Mouse (Mus musculus): ENCODE results near the gene Ropn1l. TPM values are rescaled to one million over a fixed set of nuclear protein-coding genes. Genes with fewer than 3 reads are reported as not detected.
A peak's percentile ranks its signal among the peaks of the same experiment; 100 is the strongest.

Gene Ropn1l
- polyA plus RNA-seq (2016; fragmentation: Nextera tagmentation; extraction: Ambion mirVana), result 2.7 and 4.7 TPM in 2 replicates

DNA sequence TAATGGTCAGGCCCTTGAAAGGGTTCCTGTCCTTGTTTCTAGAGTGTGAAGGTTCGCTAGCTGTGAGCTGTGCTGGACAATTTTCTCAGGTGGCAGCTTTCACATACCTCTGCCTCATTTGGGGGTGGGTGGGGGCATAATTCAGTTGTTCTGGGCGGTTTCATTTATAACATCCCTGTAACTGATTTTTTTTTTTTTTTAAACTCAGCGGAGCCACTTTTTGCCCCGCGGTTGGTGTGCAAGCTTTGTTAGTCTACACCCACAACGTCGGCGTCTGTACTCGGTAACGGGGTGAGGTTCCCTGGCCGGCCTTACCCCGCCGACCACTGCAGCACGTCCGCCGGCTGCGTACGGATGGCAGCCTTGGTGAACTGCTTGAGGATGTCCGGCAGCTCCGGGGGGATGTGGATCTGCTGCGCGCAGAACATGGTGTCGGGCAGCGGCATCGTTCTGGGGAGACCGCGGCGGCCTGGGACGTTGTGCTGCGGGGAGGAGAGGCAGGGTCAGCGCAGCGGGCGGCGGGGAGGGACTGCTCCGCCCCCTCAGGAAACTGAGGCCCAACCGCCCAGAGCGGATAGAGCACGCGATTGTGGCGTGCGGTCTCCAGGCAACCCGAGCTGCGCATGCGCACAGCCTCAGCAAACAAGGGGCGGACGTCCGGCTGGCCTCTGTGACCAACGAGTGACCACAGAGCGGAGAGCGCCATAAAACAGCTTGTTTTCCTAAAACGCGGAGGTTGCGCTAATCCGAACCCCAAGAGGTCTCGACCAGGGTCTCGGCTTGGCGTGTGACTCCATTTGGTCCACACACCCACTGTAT is at the start of gene Ropn1l:
Ropn1l (minus strand) TSS at position 640 of the 819 bp plus-strand sequence.
- Histone ChIP-seq H3K27ac (peak within 1 kb of the TSS; percentile 92), H3K27me3 (ENCODE audit: low read depth, poor library complexity, severe bottlenecking) (no peaks in the 10 kb centered on the region), H3K9me3 (replicated peaks) (no peaks in the 10 kb centered on the region), H3K4me1 (peaks cover 33% of the 10 kb centered on the region), H3K4me3 (peak within 1 kb of the TSS; percentile 70), H3K36me3 (peaks cover 17% of the 10 kb centered on the region)
- DNase-seq (ENCODE audit: low spot score), result peak; percentile 97
- WGBS, result under 1% methylated on average over 57 of the region's 57 CpGs

DNA sequence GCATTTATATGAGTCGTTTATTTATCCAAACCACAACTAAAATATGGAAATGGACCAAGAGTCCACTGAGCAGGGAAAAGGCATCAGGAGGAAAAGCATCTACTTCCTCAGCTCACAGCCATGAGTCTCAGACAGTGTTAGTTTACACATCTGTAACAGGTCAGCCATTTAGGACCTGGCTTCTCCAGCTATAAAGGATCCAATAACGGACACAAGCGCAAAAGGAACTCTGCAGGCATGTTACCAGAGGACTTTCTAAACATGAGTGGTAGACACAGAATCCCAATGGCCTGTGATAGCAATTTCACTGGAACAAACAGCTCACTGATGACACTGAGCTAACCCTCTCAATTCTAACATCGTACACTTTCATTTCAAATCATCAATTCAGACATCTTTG is 49.5 kb upstream of the Ropn1l start:
- Histone ChIP-seq H3K4me3 (no peak overlapping the region), H3K27me3 (ENCODE audit: low read depth, poor library complexity, severe bottlenecking) (no peaks in the 10 kb centered on the region), H3K9me3 (replicated peaks) (no peaks in the 10 kb centered on the region), H3K36me3 (peaks cover 52% of the 10 kb centered on the region), H3K27ac (no peak overlapping the region), H3K4me1 (no peaks in the 10 kb centered on the region)
- DNase-seq (ENCODE audit: low spot score), result no peak
- WGBS, result 94% methylated on average over 4 of the region's 4 CpGs

DNA sequence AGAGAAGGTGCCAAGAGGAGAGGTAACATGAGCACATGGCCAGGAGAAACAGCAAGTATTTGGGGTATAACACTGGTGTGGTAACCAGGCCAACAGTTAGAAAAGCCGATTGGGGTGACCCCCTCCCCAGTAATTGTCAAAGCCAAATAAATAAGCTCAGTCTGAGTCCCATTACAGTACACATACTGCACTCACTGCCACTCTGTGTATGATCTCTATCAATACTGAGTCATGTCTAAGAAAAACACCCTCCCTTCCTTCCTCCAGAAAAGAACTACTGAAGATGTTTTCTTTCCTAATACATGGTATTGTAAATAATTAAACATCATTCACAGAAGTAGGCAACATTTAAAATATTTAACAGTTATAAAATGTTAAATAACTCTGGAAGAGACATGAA is 48.8 kb upstream of the Ropn1l start:
- no peaks in the 10 kb centered on the region for H3K4me1 ChIP-seq
- DNase-seq (ENCODE audit: low spot score), result no peak
- H3K27me3 ChIP-seq (ENCODE audit: low read depth, poor library complexity, severe bottlenecking), result no peaks in the 10 kb centered on the region
- H3K4me3 ChIP-seq, result no peak overlapping the region
- no peaks in the 10 kb centered on the region for H3K9me3 ChIP-seq (replicated peaks)
- H3K36me3 ChIP-seq, result peaks cover 58% of the 10 kb centered on the region
- H3K27ac ChIP-seq, result no peak overlapping the region
- WGBS, result 89% methylated on average over 1 of the region's 1 CpGs

DNA sequence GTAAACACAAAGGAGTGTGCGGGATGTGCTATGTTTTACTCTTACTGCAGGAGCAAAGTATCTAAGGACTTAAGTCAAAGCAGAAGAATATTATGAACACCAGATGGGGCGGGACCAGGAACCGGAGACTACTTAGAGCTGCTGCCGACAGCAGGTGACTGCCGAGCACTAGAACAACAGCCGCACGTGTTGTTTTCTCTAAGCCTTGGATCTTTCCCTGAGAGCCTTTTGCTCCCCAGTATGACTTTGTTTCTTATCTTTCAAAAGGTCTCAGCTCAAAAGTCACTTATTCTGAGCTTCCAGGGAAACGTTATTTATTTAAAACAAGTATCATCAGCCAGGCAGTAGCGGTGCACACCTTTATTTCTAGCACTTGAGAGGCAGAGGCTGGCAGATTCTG is 41.3 kb upstream of the Ropn1l start:
- no peaks in the 10 kb centered on the region for H3K4me1 ChIP-seq
- no peak overlapping the region for H3K27ac ChIP-seq
- no peak for DNase-seq (ENCODE audit: low spot score)
- no peaks in the 10 kb centered on the region for H3K9me3 ChIP-seq (replicated peaks)
- H3K4me3 ChIP-seq, result no peak overlapping the region
- WGBS, result 94% methylated on average over 9 of the region's 9 CpGs
- peaks cover 84% of the 10 kb centered on the region for H3K36me3 ChIP-seq
- H3K27me3 ChIP-seq (ENCODE audit: low read depth, poor library complexity, severe bottlenecking), result no peaks in the 10 kb centered on the region

DNA sequence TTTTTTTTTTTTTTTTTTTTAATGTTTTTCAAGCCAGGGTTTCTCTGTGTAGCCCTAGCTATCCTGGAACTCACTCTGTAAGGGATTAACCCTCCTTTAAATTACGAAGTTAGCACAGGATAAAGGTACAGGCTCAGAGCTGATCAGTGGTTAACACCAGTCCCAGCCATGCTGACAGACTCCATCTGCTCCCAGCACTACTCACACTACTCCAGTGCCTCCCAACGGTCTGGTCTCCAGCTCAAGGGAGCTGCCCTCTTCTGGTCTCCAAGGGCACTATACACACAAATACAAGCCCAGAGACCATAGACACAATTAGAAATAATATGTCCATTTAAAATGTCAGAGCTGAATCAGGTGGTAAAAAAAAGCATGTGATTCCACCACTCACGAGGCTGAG is 40.8 kb upstream of the Ropn1l start:
- DNase-seq (ENCODE audit: low spot score), result no peak
- no peaks in the 10 kb centered on the region for H3K9me3 ChIP-seq (replicated peaks)
- H3K27me3 ChIP-seq (ENCODE audit: low read depth, poor library complexity, severe bottlenecking), result no peaks in the 10 kb centered on the region
- no peaks in the 10 kb centered on the region for H3K4me1 ChIP-seq
- H3K36me3 ChIP-seq, result peaks cover 84% of the 10 kb centered on the region
- 85% methylated on average over 3 of the region's 3 CpGs for WGBS
- no peak overlapping the region for H3K4me3 ChIP-seq
- H3K27ac ChIP-seq, result no peak overlapping the region

DNA sequence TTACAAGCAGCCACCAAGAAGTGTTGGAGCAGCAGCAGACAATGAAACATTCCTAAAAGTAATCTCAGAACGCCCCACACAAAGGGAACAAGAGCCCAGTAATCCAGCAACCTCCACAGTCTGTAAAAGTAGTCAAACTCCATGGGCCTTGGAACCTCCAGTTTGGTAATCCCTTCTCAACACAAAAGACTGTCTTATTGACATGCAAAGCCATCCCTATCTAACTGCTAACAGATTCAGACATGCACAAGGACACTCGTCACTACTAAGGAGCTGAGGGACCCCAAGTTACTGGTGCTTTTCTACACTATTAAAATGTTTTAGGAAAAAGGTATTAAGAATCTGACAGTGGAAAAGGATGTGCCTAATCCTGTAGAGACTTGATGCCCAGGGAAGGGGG is 33.9 kb upstream of the Ropn1l start:
- H3K27ac ChIP-seq, result no peak overlapping the region
- no peaks in the 10 kb centered on the region for H3K9me3 ChIP-seq (replicated peaks)
- H3K4me3 ChIP-seq, result no peak overlapping the region
- peaks cover 82% of the 10 kb centered on the region for H3K36me3 ChIP-seq
- H3K27me3 ChIP-seq (ENCODE audit: low read depth, poor library complexity, severe bottlenecking), result no peaks in the 10 kb centered on the region
- WGBS, result 95% methylated on average over 2 of the region's 2 CpGs
- H3K4me1 ChIP-seq, result no peaks in the 10 kb centered on the region
- no peak for DNase-seq (ENCODE audit: low spot score)

DNA sequence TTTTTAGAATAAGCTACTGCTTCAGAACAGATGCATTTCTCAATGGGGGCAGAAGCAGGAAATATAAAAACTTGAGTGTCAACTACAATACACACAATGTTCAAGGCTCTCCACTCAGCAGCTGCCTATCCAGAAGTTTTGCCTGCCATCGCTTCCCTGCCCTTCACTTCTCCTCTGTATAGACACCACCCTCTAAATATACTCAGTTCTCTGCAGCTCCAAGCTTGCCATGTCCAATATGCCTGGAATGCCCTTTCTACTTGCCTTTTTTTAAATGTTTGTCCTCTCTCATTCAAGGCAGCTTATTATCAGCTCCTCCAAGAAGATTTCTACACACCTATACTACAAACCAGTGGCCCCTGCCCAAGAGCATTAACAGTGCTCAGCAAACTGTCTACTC is 23.1 kb upstream of the Ropn1l start:
- Histone ChIP-seq H3K4me3 (no peak overlapping the region), H3K4me1 (no peaks in the 10 kb centered on the region), H3K27ac (no peak overlapping the region), H3K36me3 (peaks cover 85% of the 10 kb centered on the region), H3K27me3 (ENCODE audit: low read depth, poor library complexity, severe bottlenecking) (no peaks in the 10 kb centered on the region), H3K9me3 (replicated peaks) (no peaks in the 10 kb centered on the region)
- 100% methylated on average over 1 of the region's 1 CpGs for WGBS
- no peak for DNase-seq (ENCODE audit: low spot score)

DNA sequence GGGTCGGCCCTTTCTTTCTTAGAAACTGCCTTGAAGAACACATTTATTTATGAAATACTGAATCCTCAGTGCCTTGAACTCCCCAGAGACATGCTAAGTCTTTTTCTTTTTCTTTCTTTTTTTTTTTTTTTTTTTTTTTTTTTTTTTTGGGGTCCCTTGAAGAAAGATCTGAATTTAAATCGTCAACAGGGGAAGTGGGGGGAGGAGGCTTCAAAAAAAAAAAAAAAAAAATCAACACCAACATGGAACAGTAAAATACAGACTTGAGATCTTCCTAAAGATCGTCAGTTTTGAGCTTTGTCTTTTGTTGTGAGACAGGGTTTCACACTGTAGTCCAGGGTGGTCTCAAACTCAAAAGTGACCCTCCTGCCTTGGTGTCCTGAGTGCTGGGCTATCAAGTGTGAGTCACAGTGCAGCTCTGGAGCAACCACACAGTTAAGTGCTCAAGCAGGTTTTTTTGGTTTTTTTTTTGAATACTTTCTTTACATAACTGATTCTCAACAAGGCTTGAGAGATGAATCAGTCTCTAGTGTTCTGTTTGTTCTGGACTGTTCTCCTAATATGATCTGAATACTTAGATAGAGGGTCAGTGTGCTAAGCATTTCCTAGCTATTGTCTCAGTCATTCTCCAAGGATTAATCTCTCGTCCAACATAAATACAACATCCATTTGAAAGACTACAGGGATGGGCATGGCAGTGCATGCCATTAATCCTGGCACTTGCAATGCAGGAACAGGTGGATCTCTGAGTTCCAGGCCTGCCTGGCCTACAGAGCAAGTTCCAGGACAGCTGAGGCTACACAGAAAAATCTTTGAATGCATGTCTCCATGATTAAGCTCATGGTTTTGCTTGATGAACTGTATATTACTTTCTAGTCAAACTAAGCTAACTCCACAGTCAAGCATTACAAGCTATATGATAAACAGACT is 19.4 kb upstream of the Ropn1l start:
- Histone ChIP-seq H3K4me3 (no peak overlapping the region), H3K36me3 (peaks cover 80% of the 10 kb centered on the region), H3K27me3 (ENCODE audit: low read depth, poor library complexity, severe bottlenecking) (no peaks in the 10 kb centered on the region), H3K9me3 (replicated peaks) (no peaks in the 10 kb centered on the region), H3K27ac (no peak overlapping the region), H3K4me1 (no peaks in the 10 kb centered on the region)
- WGBS, result 84% methylated on average over 4 of the region's 4 CpGs
- DNase-seq (ENCODE audit: low spot score), result no peak

DNA sequence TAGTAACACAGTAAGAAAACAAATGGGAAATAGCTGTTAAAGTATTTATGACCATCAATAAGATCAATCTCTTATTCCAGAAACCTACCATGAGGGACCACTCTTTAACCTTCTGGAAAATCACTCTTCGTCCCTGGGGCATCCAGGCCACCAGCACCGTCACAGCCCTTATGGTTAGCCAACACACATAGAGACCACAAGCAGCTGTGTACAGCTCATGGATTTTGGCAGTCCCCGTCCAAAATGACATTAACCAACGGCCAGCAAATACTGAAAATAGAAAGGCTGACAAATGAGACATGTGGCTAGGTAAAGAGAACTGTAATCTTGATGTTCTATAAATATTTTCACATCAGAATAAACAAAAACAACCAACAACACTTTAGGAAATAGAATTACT is 18.0 kb upstream of the Ropn1l start:
- 94% methylated on average over 4 of the region's 4 CpGs for WGBS
- peaks cover 80% of the 10 kb centered on the region for H3K36me3 ChIP-seq
- H3K4me1 ChIP-seq, result no peaks in the 10 kb centered on the region
- no peak for DNase-seq (ENCODE audit: low spot score)
- H3K27me3 ChIP-seq (ENCODE audit: low read depth, poor library complexity, severe bottlenecking), result no peaks in the 10 kb centered on the region
- H3K27ac ChIP-seq, result no peak overlapping the region
- H3K4me3 ChIP-seq, result no peak overlapping the region
- H3K9me3 ChIP-seq (replicated peaks), result no peaks in the 10 kb centered on the region

DNA sequence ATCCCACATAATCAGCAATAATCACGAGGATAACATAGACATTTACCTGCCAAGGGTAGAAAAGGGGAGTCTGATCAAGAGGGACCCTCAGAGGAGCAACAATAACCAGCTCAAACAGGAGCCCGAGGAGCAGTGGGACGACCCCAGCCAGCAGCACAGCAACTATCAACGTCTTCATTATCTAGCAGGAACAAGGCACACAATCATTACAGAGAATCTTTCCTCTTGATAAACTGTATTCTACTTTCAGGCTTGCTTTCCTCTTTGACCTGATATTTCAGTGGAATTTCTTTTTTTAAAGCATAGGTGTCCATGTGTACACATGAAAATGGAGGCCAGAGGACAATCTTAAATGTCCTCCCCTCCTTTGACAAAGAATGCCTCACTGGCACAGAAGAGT is 16.0 kb upstream of the Ropn1l start:
- 93% methylated on average over 4 of the region's 4 CpGs for WGBS
- peaks cover 85% of the 10 kb centered on the region for H3K36me3 ChIP-seq

DNA sequence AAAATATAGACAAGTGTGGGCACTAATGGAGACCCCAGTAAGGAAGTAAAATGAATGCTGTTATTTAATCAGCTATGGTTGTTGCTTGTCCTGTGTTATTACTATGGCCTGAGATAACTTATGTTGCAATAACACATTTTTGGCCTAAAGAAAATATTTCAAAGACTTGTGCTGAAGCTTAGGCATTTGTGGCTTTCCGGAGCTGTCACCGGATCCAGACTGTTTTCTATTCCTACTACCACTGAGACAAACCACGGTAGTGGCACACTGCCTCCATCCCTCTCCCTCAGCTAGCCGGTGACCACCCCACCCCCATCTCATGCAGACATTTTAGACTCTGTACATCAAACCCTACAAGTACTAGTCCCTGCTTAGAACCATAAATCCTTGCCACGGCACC is 15.3 kb upstream of the Ropn1l start:
- no peaks in the 10 kb centered on the region for H3K9me3 ChIP-seq (replicated peaks)
- no peaks in the 10 kb centered on the region for H3K4me1 ChIP-seq
- no peaks in the 10 kb centered on the region for H3K27me3 ChIP-seq (ENCODE audit: low read depth, poor library complexity, severe bottlenecking)
- H3K36me3 ChIP-seq, result peaks cover 87% of the 10 kb centered on the region
- 93% methylated on average over 5 of the region's 5 CpGs for WGBS
- H3K27ac ChIP-seq, result no peak overlapping the region
- DNase-seq (ENCODE audit: low spot score), result no peak
- no peak overlapping the region for H3K4me3 ChIP-seq

More for the DNA sequence above, 16.0 kb upstream of the Ropn1l start:
- H3K9me3 ChIP-seq (replicated peaks), result no peaks in the 10 kb centered on the region
- no peak overlapping the region for H3K27ac ChIP-seq
- DNase-seq (ENCODE audit: low spot score), result no peak
- H3K4me3 ChIP-seq, result no peak overlapping the region
- no peaks in the 10 kb centered on the region for H3K4me1 ChIP-seq
- H3K27me3 ChIP-seq (ENCODE audit: low read depth, poor library complexity, severe bottlenecking), result no peaks in the 10 kb centered on the region

DNA sequence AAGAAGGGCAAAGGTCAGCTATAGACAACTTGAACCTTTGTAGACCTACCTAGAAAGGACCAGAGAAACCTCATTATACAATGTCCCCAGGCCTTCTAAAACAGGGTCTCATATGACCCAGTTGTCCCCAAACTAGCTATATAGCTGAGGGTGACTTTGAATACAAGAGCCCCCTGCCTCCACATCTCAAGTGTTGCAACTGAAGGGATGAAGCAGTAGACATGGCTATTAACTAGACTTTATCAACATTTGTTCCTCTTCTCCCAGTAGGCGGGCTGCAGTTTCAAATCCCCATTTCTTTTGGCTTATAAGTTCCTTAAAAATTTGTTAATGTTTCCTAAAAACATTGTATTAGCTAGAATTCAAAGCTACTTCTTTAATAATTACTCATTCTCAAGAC is 13.2 kb upstream of the Ropn1l start:
- Histone ChIP-seq H3K27ac (no peak overlapping the region), H3K4me3 (no peak overlapping the region), H3K9me3 (replicated peaks) (no peaks in the 10 kb centered on the region), H3K36me3 (peaks cover 95% of the 10 kb centered on the region), H3K27me3 (ENCODE audit: low read depth, poor library complexity, severe bottlenecking) (no peaks in the 10 kb centered on the region), H3K4me1 (no peaks in the 10 kb centered on the region)
- 93% methylated on average over 1 of the region's 1 CpGs for WGBS
- no peak for DNase-seq (ENCODE audit: low spot score)

DNA sequence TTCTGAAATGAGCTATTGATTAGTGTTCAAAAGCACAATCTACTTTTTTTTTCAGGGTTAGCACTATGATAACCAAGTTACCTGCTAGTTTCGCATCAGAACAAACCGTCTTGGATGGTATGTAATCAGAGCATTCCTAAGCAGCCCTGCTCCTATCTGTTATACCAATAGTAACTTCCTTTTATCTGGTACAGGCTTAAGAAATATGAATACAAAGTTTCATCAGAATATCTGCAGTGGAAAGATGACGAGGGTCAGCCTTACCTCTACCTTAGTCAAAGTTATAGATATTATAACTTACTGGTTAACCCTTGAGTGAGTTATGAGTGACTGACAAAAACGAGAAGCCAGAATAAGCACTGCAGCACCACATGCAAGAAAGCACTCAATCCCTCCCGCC is 12.8 kb upstream of the Ropn1l start:
- Histone ChIP-seq H3K9me3 (replicated peaks) (no peaks in the 10 kb centered on the region), H3K27ac (no peak overlapping the region), H3K4me1 (no peaks in the 10 kb centered on the region), H3K4me3 (no peak overlapping the region), H3K36me3 (peaks cover 95% of the 10 kb centered on the region), H3K27me3 (ENCODE audit: low read depth, poor library complexity, severe bottlenecking) (no peaks in the 10 kb centered on the region)
- DNase-seq (ENCODE audit: low spot score), result no peak
- WGBS, result 94% methylated on average over 5 of the region's 5 CpGs
